Mouse (Mus musculus): ENCODE results near the gene Kif2c. TPM values are rescaled to one million over a fixed set of nuclear protein-coding genes. Genes with fewer than 3 reads are reported as not detected.
A peak's percentile ranks its signal among the peaks of the same experiment; 100 is the strongest.

Kif2c gene
- polyA plus RNA-seq, 1 experiment from 2014 or later, result 42.9 TPM

GRCm38 (mm10) chr4:117161183-117161582 is 21.3 kb downstream of the Kif2c start:
- no peak overlapping the region for H3K27ac ChIP-seq (replicated peaks; ENCODE audit: low read depth, low read length)
- WGBS, result 72% methylated on average over 4 of the region's 4 CpGs
- no peak overlapping the region; the same call in 1 of the 2 replicates for H3K9ac ChIP-seq (ENCODE audit: low read depth, low read length)

GRCm38 (mm10) chr4:117159666-117160065 is 22.8 kb downstream of the Kif2c start:
- WGBS, result 80% methylated on average over 10 of the region's 10 CpGs
- no peak for ATAC-seq (ENCODE audit: low read depth)
- H3K9ac ChIP-seq (ENCODE audit: low read depth, low read length), result no peak overlapping the region
- peaks cover 56% of the 10 kb centered on the region for H3K36me3 ChIP-seq (ENCODE audit: control insufficient read depth, insufficient read depth, low read length)
- no peak overlapping the region for H3K4me3 ChIP-seq (ENCODE audit: low read depth, low read length)
- no peak overlapping the region for H3K4me2 ChIP-seq (ENCODE audit: low read depth, low read length)
- no peak for DNase-seq (ENCODE audit: low spot score)
- no peaks in the 10 kb centered on the region for H3K27me3 ChIP-seq (replicated peaks; ENCODE audit: control insufficient read depth, insufficient read depth, low read length)
- H3K27ac ChIP-seq (replicated peaks; ENCODE audit: low read depth, low read length), result no peak overlapping the region
- no peaks in the 10 kb centered on the region for H3K4me1 ChIP-seq (ENCODE audit: control insufficient read depth, insufficient read depth, low read length)
- H3K9me3 ChIP-seq (ENCODE audit: control insufficient read depth, low read length), result no peaks in the 10 kb centered on the region

More at GRCm38 (mm10) chr4:117161183-117161582, 21.3 kb downstream of the Kif2c start:
- DNase-seq (ENCODE audit: low spot score) (no peak), ATAC-seq (ENCODE audit: low read depth) (no peak)
- H3K9me3 ChIP-seq (ENCODE audit: control insufficient read depth, low read length), result no peaks in the 10 kb centered on the region
- H3K36me3 ChIP-seq (ENCODE audit: control insufficient read depth, insufficient read depth, low read length), result peaks cover 66% of the 10 kb centered on the region
- no peak overlapping the region for H3K4me2 ChIP-seq (ENCODE audit: low read depth, low read length)
- H3K27me3 ChIP-seq (replicated peaks; ENCODE audit: control insufficient read depth, insufficient read depth, low read length), result no peaks in the 10 kb centered on the region
- H3K4me1 ChIP-seq (ENCODE audit: control insufficient read depth, insufficient read depth, low read length), result no peaks in the 10 kb centered on the region
- H3K4me3 ChIP-seq (ENCODE audit: low read depth, low read length), result no peak overlapping the region

GRCm38 (mm10) chr4:117156372-117156771 is 26.1 kb downstream of the Kif2c start:
- Histone ChIP-seq H3K9me3 (ENCODE audit: control insufficient read depth, low read length) (no peaks in the 10 kb centered on the region), H3K4me3 (ENCODE audit: low read depth, low read length) (peak overlapping the region; percentile 99), H3K27ac (replicated peaks; ENCODE audit: low read depth, low read length) (no peak overlapping the region), H3K4me1 (ENCODE audit: control insufficient read depth, insufficient read depth, low read length) (0 out of 2 replicates have a peak, but pooled peaks cover 3% of the 10 kb centered on the region), H3K36me3 (ENCODE audit: control insufficient read depth, insufficient read depth, low read length) (peaks cover 61% of the 10 kb centered on the region), H3K9ac (ENCODE audit: low read depth, low read length) (peak overlapping the region; percentile 99), H3K4me2 (ENCODE audit: low read depth, low read length) (peak overlapping the region; percentile 94), H3K27me3 (replicated peaks; ENCODE audit: control insufficient read depth, insufficient read depth, low read length) (no peaks in the 10 kb centered on the region)
- 30% methylated on average over 6 of the region's 6 CpGs for WGBS
- DNase-seq (ENCODE audit: low spot score) (no peak), ATAC-seq (ENCODE audit: low read depth) (no peak)

GRCm38 (mm10) chr4:117155792-117156355 is 26.6 kb downstream of the Kif2c start, which contains the start of gene Rps8:
Rps8 (minus strand) TSS chr4:117156243.
- Histone ChIP-seq H3K27ac (replicated peaks; ENCODE audit: low read depth, low read length) (peak within 1 kb of the TSS; percentile 95), H3K9me3 (ENCODE audit: control insufficient read depth, low read length) (no peaks in the 10 kb centered on the region), H3K9ac (ENCODE audit: low read depth, low read length) (peak within 1 kb of the TSS; percentile 99), H3K36me3 (ENCODE audit: control insufficient read depth, insufficient read depth, low read length) (peaks cover 61% of the 10 kb centered on the region), H3K4me2 (ENCODE audit: low read depth, low read length) (peak within 1 kb of the TSS; percentile 94), H3K27me3 (replicated peaks; ENCODE audit: control insufficient read depth, insufficient read depth, low read length) (no peaks in the 10 kb centered on the region), H3K4me1 (ENCODE audit: control insufficient read depth, insufficient read depth, low read length) (0 out of 2 replicates have a peak, but pooled peaks cover 3% of the 10 kb centered on the region), H3K4me3 (ENCODE audit: low read depth, low read length) (peak within 1 kb of the TSS; percentile 99)
- under 1% methylated on average over 24 of the region's 52 CpGs for WGBS
- peak; percentile 97 for DNase-seq (ENCODE audit: low spot score)
- peak; percentile 93 for ATAC-seq (ENCODE audit: low read depth)

- peak overlapping the region; percentile 99 for H3K4me3 ChIP-seq (ENCODE audit: low read depth, low read length)
- H3K9me3 ChIP-seq (ENCODE audit: control insufficient read depth, low read length), result no peaks in the 10 kb centered on the region
- 3% methylated on average over 24 of the region's 44 CpGs for WGBS
- 0 out of 2 replicates have a peak, but pooled peaks cover 3% of the 10 kb centered on the region for H3K4me1 ChIP-seq (ENCODE audit: control insufficient read depth, insufficient read depth, low read length)
- peaks cover 61% of the 10 kb centered on the region for H3K36me3 ChIP-seq (ENCODE audit: control insufficient read depth, insufficient read depth, low read length)
- H3K27me3 ChIP-seq (replicated peaks; ENCODE audit: control insufficient read depth, insufficient read depth, low read length), result no peaks in the 10 kb centered on the region
- DNase-seq (ENCODE audit: low spot score), result no peak
- H3K27ac ChIP-seq (replicated peaks; ENCODE audit: low read depth, low read length), result peak overlapping the region; percentile 95
- H3K9ac ChIP-seq (ENCODE audit: low read depth, low read length), result peak overlapping the region; percentile 99
- peak overlapping the region; percentile 94 for H3K4me2 ChIP-seq (ENCODE audit: low read depth, low read length)
- peak; percentile 4; the same call in 1 of the 2 replicates for ATAC-seq (ENCODE audit: low read depth)
Measured at GRCm38 (mm10) chr4:117155020-117155791, 27.2 kb downstream of the Kif2c start.

- no peak overlapping the region for H3K27ac ChIP-seq (replicated peaks; ENCODE audit: low read depth, low read length)
- 75% methylated on average over 5 of the region's 5 CpGs for WGBS
- 0 out of 2 replicates have a peak, but pooled peaks cover 3% of the 10 kb centered on the region for H3K4me1 ChIP-seq (ENCODE audit: control insufficient read depth, insufficient read depth, low read length)
- peaks cover 55% of the 10 kb centered on the region for H3K36me3 ChIP-seq (ENCODE audit: control insufficient read depth, insufficient read depth, low read length)
- no peak overlapping the region for H3K4me3 ChIP-seq (ENCODE audit: low read depth, low read length)
- H3K9ac ChIP-seq (ENCODE audit: low read depth, low read length), result peak overlapping the region; percentile 99; the same call in 1 of the 2 replicates
- ATAC-seq (ENCODE audit: low read depth) (no peak), DNase-seq (ENCODE audit: low spot score) (no peak)
- H3K4me2 ChIP-seq (ENCODE audit: low read depth, low read length), result no peak overlapping the region
- no peaks in the 10 kb centered on the region for H3K27me3 ChIP-seq (replicated peaks; ENCODE audit: control insufficient read depth, insufficient read depth, low read length)
- no peaks in the 10 kb centered on the region for H3K9me3 ChIP-seq (ENCODE audit: control insufficient read depth, low read length)
Measured at GRCm38 (mm10) chr4:117152714-117153113, 29.7 kb downstream of the Kif2c start.

GRCm38 (mm10) chr4:117151416-117151815 is 31.0 kb downstream of the Kif2c start:
- 0 out of 2 replicates have a peak, but pooled peaks cover 3% of the 10 kb centered on the region for H3K4me1 ChIP-seq (ENCODE audit: control insufficient read depth, insufficient read depth, low read length)
- H3K9me3 ChIP-seq (ENCODE audit: control insufficient read depth, low read length), result no peaks in the 10 kb centered on the region
- no peak overlapping the region for H3K9ac ChIP-seq (ENCODE audit: low read depth, low read length)
- DNase-seq (ENCODE audit: low spot score), result no peak
- no peaks in the 10 kb centered on the region for H3K27me3 ChIP-seq (replicated peaks; ENCODE audit: control insufficient read depth, insufficient read depth, low read length)
- 53% methylated on average over 1 of the region's 1 CpGs for WGBS
- H3K4me3 ChIP-seq (ENCODE audit: low read depth, low read length), result no peak overlapping the region
- no peak overlapping the region for H3K27ac ChIP-seq (replicated peaks; ENCODE audit: low read depth, low read length)
- no peak for ATAC-seq (ENCODE audit: low read depth)
- peaks cover 55% of the 10 kb centered on the region for H3K36me3 ChIP-seq (ENCODE audit: control insufficient read depth, insufficient read depth, low read length)
- H3K4me2 ChIP-seq (ENCODE audit: low read depth, low read length), result no peak overlapping the region

GRCm38 (mm10) chr4:117150212-117150733 is 32.2 kb downstream of the Kif2c start:
- H3K4me2 ChIP-seq (ENCODE audit: low read depth, low read length), result no peak overlapping the region
- no peak overlapping the region for H3K27ac ChIP-seq (replicated peaks; ENCODE audit: low read depth, low read length)
- H3K27me3 ChIP-seq (replicated peaks; ENCODE audit: control insufficient read depth, insufficient read depth, low read length), result no peaks in the 10 kb centered on the region
- no peaks in the 10 kb centered on the region for H3K9me3 ChIP-seq (ENCODE audit: control insufficient read depth, low read length)
- H3K9ac ChIP-seq (ENCODE audit: low read depth, low read length), result no peak overlapping the region
- DNase-seq (ENCODE audit: low spot score) (no peak), ATAC-seq (ENCODE audit: low read depth) (no peak)
- 89% methylated on average over 6 of the region's 6 CpGs for WGBS
- 0 out of 2 replicates have a peak, but pooled peaks cover 3% of the 10 kb centered on the region for H3K4me1 ChIP-seq (ENCODE audit: control insufficient read depth, insufficient read depth, low read length)
- H3K4me3 ChIP-seq (ENCODE audit: low read depth, low read length), result no peak overlapping the region
- H3K36me3 ChIP-seq (ENCODE audit: control insufficient read depth, insufficient read depth, low read length), result peaks cover 55% of the 10 kb centered on the region

All from embryonic facial prominence, embryonic 14.5 days (tissue).